Mouse (Mus musculus) bone marrow, adult 2 months (tissue): Measurements from ENCODE around the gene Immp2l.

Experiments used
- CTCF ChIP-seq: fragments of 200-500 bp; IDR thresholded peaks from 2 replicates; pipeline ENCODE4 v1.5.1; 2011; ENCODE audit warnings: low read length, control low read depth; ENCODE audit not compliant: control insufficient read depth, insufficient read depth
- POLR2A ChIP-seq: fragments of 200-500 bp; IDR thresholded peaks from 2 replicates; pipeline ENCODE4 v1.6.1; 2011; ENCODE audit warnings: low read depth, mild to moderate bottlenecking, control low read depth, low read length, borderline replicate concordance; ENCODE audit not compliant: control insufficient read depth

DNA sequence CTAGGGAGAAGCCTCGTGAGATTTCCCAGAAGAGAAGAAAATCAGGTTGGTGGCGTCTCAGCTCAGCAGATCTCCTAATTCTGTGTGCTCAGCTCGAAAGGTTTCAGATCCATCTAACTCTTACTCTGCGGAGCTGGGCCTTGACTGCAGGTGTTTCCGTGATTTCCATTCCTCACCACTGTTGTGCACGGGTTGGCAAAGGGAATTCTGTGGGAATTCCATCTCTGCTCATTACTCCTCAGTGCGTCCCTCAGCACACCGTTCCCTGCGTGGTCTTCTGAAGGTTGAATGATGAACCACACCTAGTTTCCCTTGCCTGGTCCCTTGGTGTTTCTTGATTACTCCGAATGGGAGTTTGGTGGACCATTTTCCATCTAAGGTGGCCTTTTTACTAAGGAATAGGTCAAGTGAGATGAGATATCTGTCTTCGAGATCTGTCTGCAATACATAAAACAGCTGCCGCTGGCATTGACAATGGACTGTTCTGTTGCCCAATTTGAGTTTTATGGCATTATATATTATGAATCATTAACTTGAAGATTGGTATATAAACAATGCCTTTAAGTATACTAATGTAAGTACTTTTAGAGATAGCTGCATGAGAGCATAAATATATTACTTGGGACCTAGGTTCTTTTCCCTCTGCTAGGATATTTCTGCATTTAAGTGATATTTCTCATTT lies 23.3 kb downstream of the Immp2l start:
- TF ChIP-seq POLR2A (no peak), CTCF (no peak)
